Mouse (Mus musculus): ENCODE results near the gene Mrpl55. TPM values are rescaled to one million over a fixed set of nuclear protein-coding genes. Genes with fewer than 3 reads are reported as not detected.
"Not testable (repeated sequence)": the region's sequence is repeated elsewhere in the genome, so short reads cannot be mapped to it uniquely, and the experiment has no call there.

The Mrpl55 gene
- polyA plus RNA-seq, 1 experiment from 2014 or later, result 89.8 TPM

GRCm38 (mm10) chr11:59208153-59208831, 6.0 kb downstream of the Mrpl55 start, which contains the start of gene 2310033P09Rik:
Gene 2310033P09Rik (plus strand): TSS chr11:59208321.
- ATAC-seq (replicated peaks), result peak; percentile 90
- Histone ChIP-seq H3K9ac (peak within 1 kb of the TSS; percentile 75), H3K4me2 (peak within 1 kb of the TSS; percentile 90), H3K4me1 (peaks cover 18% of the 10 kb centered on the region), H3K4me3 (peak within 1 kb of the TSS; percentile 86), H3K9me3 (no peaks in the 10 kb centered on the region), H3K27ac (peak within 1 kb of the TSS; percentile 86), H3K36me3 (replicated peaks) (peaks cover 19% of the 10 kb centered on the region; the same call in 1 of the 2 replicates), H3K27me3 (replicated peaks) (no peaks in the 10 kb centered on the region)
- under 1% methylated on average over 60 of the region's 67 CpGs for WGBS

GRCm38 (mm10) chr11:59209003-59209441, 6.7 kb downstream of the Mrpl55 start:
- Histone ChIP-seq H3K4me2 (peak overlapping the region; percentile 90), H3K9me3 (no peaks in the 10 kb centered on the region), H3K4me3 (peak overlapping the region; percentile 86), H3K27me3 (replicated peaks) (no peaks in the 10 kb centered on the region), H3K27ac (peak overlapping the region; percentile 86), H3K36me3 (replicated peaks) (peaks cover 19% of the 10 kb centered on the region; the same call in 1 of the 2 replicates), H3K9ac (peak overlapping the region; percentile 75), H3K4me1 (peaks cover 18% of the 10 kb centered on the region)
- 11% methylated on average over 18 of the region's 18 CpGs for WGBS
- ATAC-seq (replicated peaks), result peak; percentile 46

- H3K27me3 ChIP-seq (replicated peaks), result no peaks in the 10 kb centered on the region
- no peaks in the 10 kb centered on the region for H3K9me3 ChIP-seq
- H3K9ac ChIP-seq, result peak overlapping the region; percentile 75; the same call in 1 of the 2 replicates
- H3K36me3 ChIP-seq (replicated peaks), result peaks cover 19% of the 10 kb centered on the region; the same call in 1 of the 2 replicates
- H3K4me2 ChIP-seq, result peak overlapping the region; percentile 90
- H3K4me1 ChIP-seq, result peaks cover 18% of the 10 kb centered on the region
- H3K27ac ChIP-seq, result no peak overlapping the region
- no peak for ATAC-seq (replicated peaks)
- WGBS, result 60% methylated on average over 5 of the region's 5 CpGs
- peak overlapping the region; percentile 86; the same call in 1 of the 2 replicates for H3K4me3 ChIP-seq
These were observed 7.3 kb downstream of the Mrpl55 start for GRCm38 (mm10) chr11:59209580-59209979.

- Histone ChIP-seq H3K36me3 (replicated peaks) (peaks cover 19% of the 10 kb centered on the region; the same call in 1 of the 2 replicates), H3K27me3 (replicated peaks) (no peaks in the 10 kb centered on the region), H3K4me1 (peaks cover 18% of the 10 kb centered on the region), H3K9me3 (no peaks in the 10 kb centered on the region), H3K9ac (no peak overlapping the region), H3K27ac (no peak overlapping the region), H3K4me2 (no peak overlapping the region), H3K4me3 (no peak overlapping the region)
- WGBS, result 87% methylated on average over 4 of the region's 4 CpGs
- no peak for ATAC-seq (replicated peaks)
These were observed 7.7 kb downstream of the Mrpl55 start for GRCm38 (mm10) chr11:59210020-59210419.

- H3K36me3 ChIP-seq (replicated peaks), result peaks cover 17% of the 10 kb centered on the region; the same call in 1 of the 2 replicates
- not testable (repeated sequence) for ATAC-seq (replicated peaks); H3K27me3 ChIP-seq (replicated peaks); H3K4me3 ChIP-seq; H3K9me3 ChIP-seq; H3K9ac ChIP-seq; H3K4me2 ChIP-seq; H3K27ac ChIP-seq
- peaks cover 18% of the 10 kb centered on the region for H3K4me1 ChIP-seq
- WGBS, result 94% methylated on average over 9 of the region's 9 CpGs
These were observed 9.3 kb downstream of the Mrpl55 start for GRCm38 (mm10) chr11:59211561-59211960.

- H3K4me3 ChIP-seq; H3K27me3 ChIP-seq (replicated peaks); H3K9me3 ChIP-seq; H3K27ac ChIP-seq; H3K4me2 ChIP-seq; H3K9ac ChIP-seq; ATAC-seq (replicated peaks): not testable (repeated sequence)
- Histone ChIP-seq H3K36me3 (replicated peaks) (peaks cover 15% of the 10 kb centered on the region; the same call in 1 of the 2 replicates), H3K4me1 (peaks cover 18% of the 10 kb centered on the region)
- WGBS, result 87% methylated on average over 12 of the region's 12 CpGs
These were observed 10.0 kb downstream of the Mrpl55 start for GRCm38 (mm10) chr11:59212320-59212719.

- Histone ChIP-seq H3K4me3 (no peak overlapping the region), H3K4me2 (no peak overlapping the region), H3K27ac (no peak overlapping the region), H3K9ac (no peak overlapping the region), H3K27me3 (replicated peaks) (no peaks in the 10 kb centered on the region), H3K36me3 (replicated peaks) (peaks cover 15% of the 10 kb centered on the region; the same call in 1 of the 2 replicates), H3K9me3 (no peaks in the 10 kb centered on the region), H3K4me1 (peaks cover 11% of the 10 kb centered on the region)
- 92% methylated on average over 12 of the region's 12 CpGs for WGBS
- ATAC-seq (replicated peaks), result no peak
These were observed 10.7 kb downstream of the Mrpl55 start for GRCm38 (mm10) chr11:59212892-59213494.

GRCm38 (mm10) chr11:59216955-59217354, 14.7 kb downstream of the Mrpl55 start:
- H3K9ac ChIP-seq, result no peak overlapping the region
- no peak overlapping the region for H3K4me3 ChIP-seq
- H3K4me2 ChIP-seq, result no peak overlapping the region
- ATAC-seq (replicated peaks), result no peak
- H3K9me3 ChIP-seq, result no peaks in the 10 kb centered on the region
- no peaks in the 10 kb centered on the region for H3K27me3 ChIP-seq (replicated peaks)
- H3K4me1 ChIP-seq, result no peaks in the 10 kb centered on the region
- no peak overlapping the region for H3K27ac ChIP-seq
- WGBS, result 79% methylated on average over 3 of the region's 3 CpGs
- 0 out of 2 replicates have a peak, but pooled peaks cover 3% of the 10 kb centered on the region for H3K36me3 ChIP-seq (replicated peaks)

GRCm38 (mm10) chr11:59218389-59218998, 16.2 kb downstream of the Mrpl55 start:
- no peaks in the 10 kb centered on the region for H3K9me3 ChIP-seq
- no peak overlapping the region for H3K4me3 ChIP-seq
- no peak overlapping the region for H3K9ac ChIP-seq
- no peak overlapping the region for H3K27ac ChIP-seq
- peaks cover 11% of the 10 kb centered on the region; the same call in 1 of the 2 replicates for H3K4me1 ChIP-seq
- no peaks in the 10 kb centered on the region for H3K36me3 ChIP-seq (replicated peaks)
- no peaks in the 10 kb centered on the region for H3K27me3 ChIP-seq (replicated peaks)
- no peak overlapping the region for H3K4me2 ChIP-seq
- no peak for ATAC-seq (replicated peaks)
- 89% methylated on average over 4 of the region's 4 CpGs for WGBS

GRCm38 (mm10) chr11:59219064-59219463, 16.8 kb downstream of the Mrpl55 start:
- Histone ChIP-seq H3K4me3 (no peak overlapping the region), H3K27ac (no peak overlapping the region), H3K9me3 (no peaks in the 10 kb centered on the region), H3K4me2 (no peak overlapping the region), H3K4me1 (peaks cover 16% of the 10 kb centered on the region), H3K9ac (no peak overlapping the region), H3K36me3 (replicated peaks) (no peaks in the 10 kb centered on the region), H3K27me3 (replicated peaks) (no peaks in the 10 kb centered on the region)
- ATAC-seq (replicated peaks), result no peak

GRCm38 (mm10) chr11:59221604-59222003, 19.3 kb downstream of the Mrpl55 start:
- Histone ChIP-seq H3K36me3 (replicated peaks) (no peaks in the 10 kb centered on the region), H3K4me1 (peaks cover 41% of the 10 kb centered on the region), H3K27me3 (replicated peaks) (no peaks in the 10 kb centered on the region), H3K9ac (no peak overlapping the region), H3K9me3 (no peaks in the 10 kb centered on the region), H3K4me3 (no peak overlapping the region), H3K4me2 (no peak overlapping the region), H3K27ac (no peak overlapping the region)
- no peak for ATAC-seq (replicated peaks)

GRCm38 (mm10) chr11:59222306-59222705, 20.0 kb downstream of the Mrpl55 start:
- Histone ChIP-seq H3K4me1 (peaks cover 48% of the 10 kb centered on the region), H3K36me3 (replicated peaks) (no peaks in the 10 kb centered on the region), H3K9me3 (no peaks in the 10 kb centered on the region), H3K4me2 (no peak overlapping the region), H3K27me3 (replicated peaks) (no peaks in the 10 kb centered on the region), H3K27ac (no peak overlapping the region), H3K4me3 (no peak overlapping the region), H3K9ac (no peak overlapping the region)
- ATAC-seq (replicated peaks), result no peak
- WGBS, result 89% methylated on average over 4 of the region's 4 CpGs

Data from midbrain, embryonic 15.5 days (tissue).